Mouse (Mus musculus) layer of hippocampus, adult 2 months (tissue): ENCODE results near the gene Itga8. TPM values are rescaled to one million over a fixed set of nuclear protein-coding genes. Genes with fewer than 3 reads are reported as not detected.

Source experiments
- DNase-seq, 2 experiments: peaks; one replicate each; pipeline ENCODE4 v3.0.0; 2022; ENCODE audit warnings: low spot score in 2 of 2
- H3K27ac ChIP-seq: fragments of 200-600 bp; 2 replicates; pipeline ENCODE4 v1.8.1; 2022
- H3K4me3 ChIP-seq: fragments of 200-600 bp; 2 replicates; pipeline ENCODE4 v1.8.1; 2022; ENCODE audit warnings: mild to moderate bottlenecking
- CTCF ChIP-seq: fragments of 200-600 bp; conservative IDR thresholded peaks from 2 replicates; pipeline ENCODE4 v1.8.1; 2022; ENCODE audit warnings: antibody characterized with exemption, mild to moderate bottlenecking, moderate library complexity
- total RNA-seq, 2 experiments: library from RNA; stranded (reverse); gene quantifications; 2 replicates each; pipeline ENCODE4 v1.2.3; 2021

The Itga8 gene
- total RNA-seq, 2 experiments from 2014 or later: 24.4 to 28.5 TPM

- DNase-seq: no peak
- TF ChIP-seq CTCF: no peak
- Histone ChIP-seq H3K27ac (peak overlapping the region; percentile 43; the same call in 1 of the 2 replicates), H3K4me3 (no peak overlapping the region)
Observed at GRCm38 (mm10) chr2:12156401-12156800, 145.3 kb downstream of the Itga8 start.

GRCm38 (mm10) chr2:12154676-12155075, 147.0 kb downstream of the Itga8 start:
- no peak overlapping the region for H3K4me3 ChIP-seq

GRCm38 (mm10) chr2:12153551-12153950, 148.2 kb downstream of the Itga8 start:
- no peak for TF ChIP-seq CTCF
- no peak for DNase-seq
- Histone ChIP-seq H3K4me3 (no peak overlapping the region), H3K27ac (no peak overlapping the region)

More at GRCm38 (mm10) chr2:12154676-12155075, 147.0 kb downstream of the Itga8 start:
- peak; percentile 23 to 40 for DNase-seq
- no peak overlapping the region for H3K27ac ChIP-seq
- TF ChIP-seq CTCF: no peak

GRCm38 (mm10) chr2:12147902-12148301, 153.8 kb downstream of the Itga8 start:
- DNase-seq: no peak
- TF ChIP-seq CTCF: no peak
- Histone ChIP-seq H3K4me3 (no peak overlapping the region), H3K27ac (no peak overlapping the region)

GRCm38 (mm10) chr2:12146612-12147011, 155.1 kb downstream of the Itga8 start:
- no peak for DNase-seq
- TF ChIP-seq CTCF: no peak
- Histone ChIP-seq H3K4me3 (no peak overlapping the region), H3K27ac (no peak overlapping the region)

- TF ChIP-seq CTCF: no peak
- Histone ChIP-seq H3K27ac (no peak overlapping the region), H3K4me3 (no peak overlapping the region)
- no peak for DNase-seq
Observed at GRCm38 (mm10) chr2:12138765-12139368, 162.9 kb downstream of the Itga8 start.

- DNase-seq: no peak
- no peak for TF ChIP-seq CTCF
- H3K4me3 ChIP-seq: no peak overlapping the region
- H3K27ac ChIP-seq: no peak overlapping the region
Observed at GRCm38 (mm10) chr2:12126580-12126979, 175.1 kb downstream of the Itga8 start.

GRCm38 (mm10) chr2:12115479-12115878, 186.2 kb downstream of the Itga8 start:
- H3K27ac ChIP-seq: no peak overlapping the region
- no peak for TF ChIP-seq CTCF
- H3K4me3 ChIP-seq: no peak overlapping the region
- DNase-seq: no peak

- Histone ChIP-seq H3K27ac (no peak overlapping the region), H3K4me3 (no peak overlapping the region)
- TF ChIP-seq CTCF: no peak
- no peak for DNase-seq
Observed at GRCm38 (mm10) chr2:12109306-12109705, 192.4 kb downstream of the Itga8 start.

GRCm38 (mm10) chr2:12108306-12108705, 193.4 kb downstream of the Itga8 start:
- DNase-seq: no peak
- TF ChIP-seq CTCF: no peak
- no peak overlapping the region for H3K4me3 ChIP-seq
- no peak overlapping the region for H3K27ac ChIP-seq

- no peak overlapping the region for H3K27ac ChIP-seq
- H3K4me3 ChIP-seq: no peak overlapping the region
- TF ChIP-seq CTCF: no peak
- DNase-seq: no peak
Observed at GRCm38 (mm10) chr2:12107265-12107664, 194.5 kb downstream of the Itga8 start.

- DNase-seq: no peak
- H3K4me3 ChIP-seq: no peak overlapping the region
- no peak overlapping the region for H3K27ac ChIP-seq
- no peak for TF ChIP-seq CTCF
Observed at GRCm38 (mm10) chr2:12103183-12103582, 198.5 kb downstream of the Itga8 start.

GRCm38 (mm10) chr2:12092203-12092984, 209.3 kb downstream of the Itga8 start:
- Histone ChIP-seq H3K27ac (no peak overlapping the region), H3K4me3 (no peak overlapping the region)
- no peak for DNase-seq
- TF ChIP-seq CTCF: no peak

- no peak overlapping the region for H3K27ac ChIP-seq
- no peak for TF ChIP-seq CTCF
- H3K4me3 ChIP-seq: no peak overlapping the region
- DNase-seq: no peak
Observed at GRCm38 (mm10) chr2:12090993-12091392, 210.7 kb downstream of the Itga8 start.
